Mouse (Mus musculus) cerebral cortex, adult 2 months (tissue): ENCODE data around the gene Slc44a3.

Experiments used
- WGBS: fragments of 180-500 bp; shearing (Covaris S2); methylation state at CpG from one replicate; pipeline ENCODE4 v1.1.7; 2018; 5-methylcytosine and 5-hydroxymethylcytosine counted together

Slc44a3 gene

DNA sequence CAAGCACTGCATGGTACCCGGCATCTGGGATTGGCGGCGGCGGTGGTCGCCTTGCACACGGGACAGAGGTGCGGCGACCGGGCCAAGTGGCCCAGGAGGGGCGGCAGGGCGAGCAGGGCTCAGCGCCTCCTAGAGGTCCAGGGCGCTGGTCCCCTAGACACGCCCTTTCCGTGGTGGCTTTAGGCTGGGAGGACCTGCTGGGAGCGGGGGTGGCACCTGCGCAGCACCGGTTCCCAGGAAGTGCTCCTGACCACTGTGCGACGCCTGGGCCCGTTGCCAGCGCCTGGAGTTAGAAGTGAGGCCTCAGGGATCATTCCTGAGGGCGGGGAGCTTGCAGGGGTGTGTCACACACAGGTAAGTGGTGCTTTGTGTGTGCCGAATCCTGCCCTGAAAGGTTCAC is at the start of gene Slc44a3:
TSS of gene Slc44a3 (minus strand) at position 229 of the 400 bp plus-strand sequence.
- 9% methylated on average over 24 of the region's 24 CpGs for WGBS

DNA sequence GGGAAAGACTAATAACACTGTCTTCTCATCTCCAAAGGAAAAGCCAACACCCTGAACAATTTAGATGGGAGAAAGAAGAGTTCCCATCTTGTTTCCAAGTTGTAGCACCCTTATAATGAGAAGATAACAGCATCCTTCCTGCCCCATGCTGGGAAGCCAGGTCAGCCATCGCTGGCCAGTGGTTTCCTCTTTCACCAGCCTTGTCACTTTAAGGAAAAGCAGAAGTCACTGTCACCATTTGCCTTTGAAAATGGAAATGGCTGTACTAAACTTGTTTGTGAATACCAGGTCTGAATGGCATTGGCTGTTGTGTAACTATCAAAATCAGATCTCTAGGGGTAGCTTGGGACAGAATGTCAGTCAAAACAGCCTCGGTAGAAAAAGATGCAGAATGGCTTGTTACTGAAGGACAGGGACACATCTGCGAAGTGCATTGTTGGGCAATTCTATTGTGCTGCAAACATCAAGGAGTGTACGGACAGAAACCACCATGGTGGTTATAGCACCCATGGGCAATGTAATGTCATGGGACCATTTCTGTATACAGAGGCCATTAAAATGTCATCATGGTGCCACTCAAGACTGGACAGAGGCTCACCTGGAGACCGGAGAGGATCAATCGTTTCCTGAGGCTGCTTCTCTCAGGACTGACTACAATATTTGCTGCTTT is 47.8 kb upstream of the Slc44a3 start:
- whole genome bisulfite sequencing = 89% methylated on average over 6 of the region's 6 CpGs

DNA sequence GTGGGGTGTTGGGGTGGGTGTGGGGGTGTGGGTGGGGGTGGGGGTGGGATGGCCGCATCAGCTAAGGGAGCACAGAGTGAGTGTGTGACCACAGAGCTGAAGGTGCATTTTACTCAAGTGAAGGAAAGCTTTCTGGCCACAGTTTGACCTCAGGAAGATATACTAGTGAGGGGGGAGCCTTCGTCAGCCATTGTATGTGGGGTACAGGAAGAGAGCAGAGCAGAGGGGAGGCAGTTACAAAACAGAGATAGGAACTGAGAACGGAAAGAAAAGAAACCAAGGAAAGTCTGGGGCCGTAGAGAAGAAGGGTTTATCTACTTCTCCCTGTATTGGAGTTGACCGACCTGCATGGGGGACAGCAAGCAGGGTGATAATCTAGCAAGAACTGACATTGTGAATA is 47.2 kb upstream of the Slc44a3 start:
- WGBS = 88% methylated on average over 5 of the region's 5 CpGs

DNA sequence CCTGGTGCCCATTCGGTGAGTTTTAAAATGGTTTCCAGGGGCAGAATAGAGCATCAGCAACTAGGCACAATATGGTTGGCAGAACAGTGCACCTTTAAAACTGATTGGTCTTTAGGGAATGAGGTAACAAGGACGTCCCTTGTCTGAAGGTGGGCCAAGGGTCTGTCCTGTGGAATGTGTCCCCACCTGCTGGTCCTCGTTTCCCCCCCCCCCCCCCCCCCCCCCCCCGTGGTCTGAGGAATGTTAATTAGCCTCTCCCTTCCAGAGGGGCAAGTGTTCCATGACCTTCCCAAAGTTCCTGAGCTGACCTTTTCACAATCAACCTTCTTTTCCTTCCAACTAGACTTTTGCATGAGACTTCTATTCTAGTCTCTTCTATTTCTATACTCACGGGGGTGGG is 46.5 kb upstream of the Slc44a3 start:
- 71% methylated on average over 4 of the region's 5 CpGs for WGBS

DNA sequence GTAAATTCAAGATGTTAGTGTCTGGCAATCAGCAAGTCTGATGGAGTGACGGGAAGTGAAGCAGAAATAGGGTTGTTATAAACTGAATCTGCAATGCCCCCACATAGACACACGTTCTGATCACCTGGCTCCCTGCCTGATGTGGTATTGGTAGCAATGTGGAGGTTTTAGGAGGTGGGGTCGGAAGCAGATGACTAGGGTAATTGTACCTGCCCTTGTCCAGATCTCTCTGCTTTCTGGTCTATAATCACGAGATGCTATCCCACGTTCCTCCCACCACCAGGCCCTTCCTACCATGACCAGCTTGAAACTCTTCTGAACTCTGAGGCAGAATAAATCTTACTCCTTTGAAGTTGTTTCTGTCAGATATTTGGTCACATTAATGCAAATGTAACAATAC is 45.4 kb upstream of the Slc44a3 start:
- WGBS = 94% methylated on average over 5 of the region's 5 CpGs

DNA sequence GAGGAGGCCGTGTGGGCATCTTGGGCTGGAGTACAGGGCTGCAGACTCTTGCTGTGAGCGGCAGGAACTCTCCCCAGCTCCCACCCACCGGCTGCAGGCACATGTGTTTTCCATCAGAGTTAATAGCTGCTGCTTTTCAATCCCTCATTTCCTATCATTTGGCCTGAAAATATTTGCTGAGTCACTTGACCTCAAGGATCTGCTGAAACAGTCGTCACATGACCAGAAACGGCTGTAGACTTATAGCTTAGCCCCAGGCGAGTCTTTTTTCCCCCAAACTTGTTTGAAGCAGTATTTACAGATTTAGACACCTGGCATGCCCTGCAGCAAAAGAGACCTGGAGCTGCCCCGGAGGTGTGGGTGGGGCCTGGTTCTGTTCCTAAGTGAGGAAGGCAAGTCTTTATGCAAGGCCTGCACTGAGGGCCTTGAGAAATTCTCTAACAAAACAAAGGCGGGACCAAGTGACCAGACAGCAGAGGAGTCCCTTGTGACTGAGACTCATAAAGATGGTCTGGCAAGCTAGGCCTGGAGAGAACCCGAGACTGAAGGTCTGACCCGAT is 44.9 kb upstream of the Slc44a3 start:
- WGBS = 74% methylated on average over 10 of the region's 10 CpGs

DNA sequence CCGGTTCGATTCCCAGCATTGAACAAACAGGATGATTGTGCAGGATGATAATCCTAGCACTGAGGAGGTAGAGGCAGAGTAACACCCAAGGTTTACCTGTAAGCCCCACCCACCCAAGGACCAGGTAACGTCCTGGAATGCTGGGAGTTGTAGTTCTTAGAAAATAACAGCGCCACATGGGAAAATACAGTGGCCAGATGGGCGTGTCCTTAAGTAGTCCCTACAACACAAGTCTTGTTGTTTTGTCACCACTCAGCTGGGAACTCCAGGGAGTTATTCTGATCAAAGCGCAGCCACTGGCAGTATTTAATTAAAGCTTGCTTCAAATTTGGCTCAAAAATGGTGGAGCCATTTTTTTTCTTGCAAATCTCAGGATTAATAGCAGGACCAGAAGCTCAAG is 44.2 kb upstream of the Slc44a3 start:
- WGBS = 69% methylated on average over 6 of the region's 6 CpGs

DNA sequence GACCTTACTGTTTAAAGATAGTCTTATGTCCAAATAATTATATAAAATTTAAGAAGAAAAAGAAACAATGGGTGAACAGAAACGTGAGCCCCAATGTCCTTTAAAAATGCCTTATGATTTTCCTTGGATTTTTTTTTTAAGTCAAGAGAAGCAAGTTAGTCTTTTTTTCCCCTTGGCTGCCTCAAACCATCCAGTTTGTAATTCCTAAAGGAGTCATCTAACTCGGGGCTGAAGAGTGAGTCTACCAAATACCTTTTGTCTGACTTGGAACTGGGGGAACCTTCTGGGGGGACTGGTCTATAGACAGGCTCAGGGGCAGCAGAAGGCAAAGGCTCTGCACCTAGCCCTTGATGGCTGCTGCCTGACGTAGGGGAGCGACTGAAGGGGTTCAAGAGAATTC is 42.2 kb upstream of the Slc44a3 start:
- 89% methylated on average over 4 of the region's 4 CpGs for WGBS

DNA sequence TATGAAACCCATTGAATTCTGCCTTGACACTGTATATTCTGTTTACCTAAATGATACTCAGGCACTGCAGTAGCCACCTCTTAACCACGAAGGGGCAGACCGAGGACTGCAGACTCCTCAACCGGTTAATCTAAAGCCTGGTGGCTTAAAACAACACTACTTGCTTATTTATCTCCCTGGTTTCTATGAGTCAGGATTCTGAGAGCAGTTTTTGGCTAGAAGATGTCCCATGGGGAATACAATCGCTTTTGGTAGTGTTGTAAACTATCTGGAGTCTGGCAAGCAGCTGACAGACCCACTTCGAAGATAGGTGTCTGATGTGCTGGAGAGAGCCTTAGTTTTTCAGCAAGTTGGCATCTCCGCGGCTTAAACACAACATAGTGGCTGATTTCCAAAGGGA is 41.7 kb upstream of the Slc44a3 start:
- 83% methylated on average over 7 of the region's 7 CpGs for WGBS

DNA sequence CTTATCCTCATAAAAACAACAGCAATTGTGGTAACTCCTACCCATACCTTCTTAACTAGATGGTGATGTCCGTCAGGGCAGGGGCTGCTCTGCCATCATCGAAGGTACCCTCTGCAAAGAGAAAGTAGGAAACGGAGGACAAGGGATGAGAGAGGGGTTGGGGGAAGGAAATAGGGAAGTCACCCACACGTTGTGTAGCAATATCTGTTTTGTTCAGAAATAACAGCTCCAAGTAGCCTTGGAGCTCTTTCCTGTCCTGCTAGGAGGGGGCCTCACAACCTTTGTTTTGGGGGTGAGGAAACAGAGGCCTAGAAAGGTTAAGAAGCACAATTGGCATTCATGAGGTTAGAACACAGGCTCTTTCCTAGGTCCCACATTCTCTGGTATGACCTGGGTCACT is 39.3 kb upstream of the Slc44a3 start:
- WGBS = 78% methylated on average over 4 of the region's 4 CpGs

DNA sequence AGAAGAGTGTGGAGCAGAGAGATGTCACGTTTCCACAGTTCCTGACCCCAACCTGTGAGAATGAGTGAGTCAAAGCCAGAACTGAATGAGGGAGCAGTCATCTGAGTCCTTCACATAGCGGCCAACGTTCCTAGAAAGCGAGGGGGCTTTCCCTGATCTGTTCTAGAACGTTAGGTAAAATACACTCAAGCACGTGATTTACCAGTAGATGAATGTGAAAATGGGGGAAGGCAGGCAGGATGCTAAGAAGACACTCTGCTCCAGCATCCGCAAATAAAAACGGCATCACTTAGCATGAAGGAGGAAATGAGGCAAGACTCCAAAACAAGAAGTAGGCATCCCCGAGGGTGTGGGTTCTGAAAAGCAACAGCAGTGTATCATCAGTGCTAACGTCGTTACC is 38.4 kb upstream of the Slc44a3 start:
- 77% methylated on average over 11 of the region's 11 CpGs for WGBS

DNA sequence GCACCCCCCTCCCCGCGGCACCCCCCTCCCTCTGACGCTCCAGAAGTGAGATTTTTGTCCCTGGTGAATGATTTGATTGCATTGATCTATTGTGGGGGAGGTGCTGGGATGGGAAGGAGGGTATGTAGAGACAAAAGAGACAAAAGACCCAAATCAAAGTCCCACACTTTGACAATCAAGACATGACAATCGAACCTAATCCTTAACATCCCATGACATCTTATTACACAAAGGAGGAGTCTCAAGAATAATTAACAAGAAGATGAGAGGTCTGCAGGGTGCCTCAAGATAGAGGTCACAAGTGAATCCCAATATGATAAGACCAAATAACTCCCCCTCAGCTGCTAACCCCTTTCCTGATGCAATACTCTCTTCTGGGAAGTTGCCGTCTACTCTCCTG is 37.6 kb upstream of the Slc44a3 start:
- 81% methylated on average over 5 of the region's 5 CpGs for WGBS

DNA sequence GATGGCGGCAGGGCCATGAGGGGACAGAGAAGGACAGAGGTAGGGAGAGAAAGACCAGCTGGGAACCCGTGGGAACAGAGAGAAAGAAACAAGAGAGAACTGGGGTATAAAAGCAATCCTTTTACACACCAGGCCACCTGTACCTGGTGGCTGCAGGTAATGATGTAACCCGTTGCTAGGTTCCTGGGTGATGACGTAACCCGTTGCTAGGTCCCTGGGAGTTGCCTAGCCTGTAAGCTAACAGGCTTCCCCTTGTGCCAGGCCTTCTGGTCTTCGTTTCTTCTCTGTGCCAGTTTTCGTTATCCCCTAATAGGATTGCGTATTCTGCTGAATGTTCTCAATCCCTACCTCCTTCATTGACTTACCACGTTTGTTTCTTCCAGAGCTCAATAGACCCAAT is 36.8 kb upstream of the Slc44a3 start:
- WGBS = 92% methylated on average over 9 of the region's 9 CpGs

DNA sequence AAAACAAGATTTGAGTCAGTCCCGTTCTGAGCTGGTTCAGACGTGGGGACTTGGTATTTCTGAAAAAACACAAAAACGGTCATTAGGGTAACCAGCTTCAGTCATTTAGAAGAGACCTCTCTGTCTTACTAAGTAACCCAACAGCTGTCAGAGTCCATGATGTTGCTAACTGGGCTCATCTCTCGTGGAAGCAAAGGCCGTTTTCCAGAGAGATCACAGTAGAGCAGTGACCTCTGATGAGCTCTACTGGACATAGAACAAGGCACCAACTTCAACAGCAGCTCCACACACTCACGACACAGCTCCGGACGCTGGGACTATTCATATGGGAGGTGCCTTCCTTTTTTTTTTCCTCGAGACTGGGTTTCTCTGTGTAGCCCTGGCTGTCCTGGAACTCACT is 35.7 kb upstream of the Slc44a3 start:
- WGBS = 91% methylated on average over 9 of the region's 9 CpGs

DNA sequence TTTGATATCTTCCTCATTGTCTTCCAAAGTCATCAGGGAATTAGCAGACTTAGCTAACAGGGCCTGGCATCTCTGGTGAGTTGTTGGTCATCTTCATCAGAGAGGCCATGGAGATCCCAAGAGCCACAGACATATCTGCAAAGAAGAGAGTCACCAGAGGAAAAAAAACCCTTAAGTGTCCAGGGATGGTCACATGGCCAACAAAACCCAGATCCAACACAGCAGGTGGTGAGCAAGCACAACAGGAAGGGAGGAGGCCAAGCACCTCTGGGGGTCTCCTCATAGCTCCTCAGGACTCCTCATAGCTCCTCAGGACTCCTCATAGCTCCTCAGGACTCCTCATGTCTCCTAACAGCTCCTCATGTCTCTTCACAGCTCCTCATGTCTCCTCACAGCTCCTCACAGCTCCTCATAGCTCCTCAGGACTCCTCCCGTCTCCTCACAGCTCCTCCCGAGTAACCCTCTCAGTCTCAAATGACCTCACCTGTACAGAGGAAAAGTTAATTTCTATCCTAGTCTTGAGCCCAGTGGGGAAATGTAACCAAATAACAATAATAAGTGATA is 35.2 kb upstream of the Slc44a3 start:
- WGBS = 97% methylated on average over 2 of the region's 2 CpGs

DNA sequence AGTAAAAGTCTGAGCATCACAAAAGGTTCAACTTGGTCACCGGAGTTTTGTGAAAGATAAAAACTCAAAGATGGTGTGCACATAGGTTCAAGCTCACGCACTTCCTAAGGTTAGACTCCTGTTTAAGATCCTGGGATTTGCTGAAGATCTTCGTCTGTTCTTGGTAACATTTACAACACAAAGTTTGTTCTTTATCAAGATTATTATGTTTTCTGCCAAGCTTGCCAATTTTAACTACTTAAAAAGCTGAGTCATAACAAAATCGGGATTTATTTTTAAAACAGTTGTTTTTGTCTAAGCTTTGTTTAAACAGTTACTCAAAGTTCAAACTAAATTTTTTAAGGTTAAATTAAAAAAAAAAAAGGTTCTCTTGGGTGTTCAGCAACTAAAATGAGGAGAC is 34.7 kb upstream of the Slc44a3 start:
- WGBS = 69% methylated on average over 4 of the region's 4 CpGs

DNA sequence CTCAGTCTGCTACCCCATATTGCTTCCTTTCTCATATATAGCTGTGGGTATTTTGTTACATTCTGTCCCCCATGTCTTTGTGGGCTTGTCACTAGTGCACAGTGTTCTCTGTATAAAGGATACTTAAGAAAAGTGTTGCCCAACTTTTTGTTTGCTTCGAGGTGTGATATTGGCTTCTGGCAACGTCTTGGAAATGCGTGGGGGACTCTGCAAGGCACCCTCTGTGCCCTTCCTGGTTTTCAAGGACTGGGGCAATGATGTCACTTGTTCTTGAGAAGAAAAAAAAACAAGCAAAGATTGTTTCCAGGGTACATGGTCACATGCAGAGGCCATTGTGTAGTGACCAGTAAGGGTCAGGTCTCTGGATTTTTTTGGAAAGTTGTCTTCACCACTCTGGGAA is 29.6 kb upstream of the Slc44a3 start:
- WGBS = 69% methylated on average over 3 of the region's 3 CpGs

DNA sequence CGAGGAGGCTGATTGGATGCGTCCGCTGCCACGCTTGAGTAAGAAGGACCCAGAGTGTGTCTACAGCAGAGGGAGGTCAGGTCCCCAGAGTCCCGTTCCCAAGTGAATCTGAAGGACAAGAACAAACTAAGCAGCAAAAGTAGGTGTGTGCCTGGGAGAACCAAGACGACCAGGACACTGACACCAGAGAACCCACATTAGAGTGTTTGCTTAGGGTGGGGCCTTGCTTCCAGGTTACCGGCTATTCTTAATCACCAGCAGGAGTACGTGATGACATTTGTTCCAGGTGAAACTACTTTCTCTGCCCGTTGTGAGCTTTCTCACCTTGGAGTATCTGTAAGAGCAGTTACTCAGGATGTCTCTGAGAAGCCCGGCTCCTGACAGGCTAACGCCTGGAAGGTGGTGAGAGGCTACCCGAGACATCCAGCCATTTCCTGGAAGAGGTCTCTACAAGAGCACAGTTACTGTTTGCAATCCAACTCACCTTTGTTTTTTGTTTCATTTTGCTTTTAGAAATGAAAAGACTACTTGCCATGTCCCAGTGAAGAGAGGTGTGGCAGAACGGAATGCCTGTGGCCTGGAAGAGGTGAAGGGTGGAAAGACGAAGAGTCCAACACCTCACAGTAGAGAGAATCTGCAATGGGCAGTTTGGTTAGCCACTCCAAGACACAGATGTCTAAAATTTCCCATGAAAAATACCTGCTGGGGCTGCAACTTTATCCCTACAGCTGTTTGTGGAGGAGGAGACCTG is 28.1 kb upstream of the Slc44a3 start:
- WGBS = 95% methylated on average over 14 of the region's 14 CpGs

DNA sequence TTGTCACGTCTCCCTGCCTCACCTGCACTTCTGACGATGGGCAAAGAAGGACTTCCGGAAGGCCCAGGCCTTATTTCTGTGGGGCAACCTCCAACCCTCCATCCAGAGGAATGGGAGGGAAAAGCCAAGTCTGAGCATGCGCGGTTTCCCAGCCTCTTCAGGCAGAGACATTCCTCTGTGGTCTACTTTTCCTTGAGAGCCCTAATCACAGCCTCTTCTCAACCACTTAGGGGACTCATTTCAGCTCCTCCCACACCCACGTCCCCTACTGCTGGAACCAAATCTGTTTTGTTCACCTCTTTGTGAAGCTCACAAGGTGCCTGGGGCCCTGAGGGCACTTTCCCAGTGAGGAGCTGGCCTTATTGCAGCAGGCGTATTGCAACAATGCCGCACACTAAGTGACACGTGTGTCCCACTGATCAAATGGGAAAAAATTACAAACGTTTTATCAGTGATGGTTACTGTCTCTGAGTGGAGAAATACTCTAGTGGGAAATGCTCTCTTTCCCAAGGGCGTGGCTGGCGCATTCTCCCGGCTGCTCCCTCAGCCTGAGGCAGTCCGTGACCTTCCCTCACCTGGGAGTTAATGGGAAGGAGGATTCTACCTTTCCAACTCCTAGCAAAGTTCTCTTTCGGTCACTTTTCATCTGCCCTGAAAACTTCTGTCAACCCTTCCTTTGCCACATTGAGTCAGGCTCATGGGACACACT is 27.4 kb upstream of the Slc44a3 start:
- WGBS = 90% methylated on average over 15 of the region's 15 CpGs

DNA sequence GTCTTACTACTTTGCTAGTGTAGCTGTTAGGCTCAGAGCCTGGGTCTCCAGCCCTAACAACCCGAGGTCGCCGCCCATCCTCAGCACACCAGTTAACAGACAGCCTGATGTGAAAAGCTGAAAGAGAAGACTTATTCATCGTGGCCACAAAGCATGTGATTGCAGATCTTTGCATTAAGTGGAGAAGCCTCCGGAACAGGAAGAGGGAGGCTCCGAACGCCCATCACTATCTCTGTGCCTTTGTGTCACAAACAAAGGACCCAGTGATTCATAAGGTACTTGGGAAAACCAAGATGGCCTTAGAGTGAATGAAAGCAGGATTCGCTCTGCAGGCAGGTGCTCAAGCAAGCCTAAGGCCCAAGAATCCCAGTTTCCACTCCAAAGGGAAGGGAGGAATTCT is 26.7 kb upstream of the Slc44a3 start:
- 81% methylated on average over 8 of the region's 8 CpGs for WGBS

DNA sequence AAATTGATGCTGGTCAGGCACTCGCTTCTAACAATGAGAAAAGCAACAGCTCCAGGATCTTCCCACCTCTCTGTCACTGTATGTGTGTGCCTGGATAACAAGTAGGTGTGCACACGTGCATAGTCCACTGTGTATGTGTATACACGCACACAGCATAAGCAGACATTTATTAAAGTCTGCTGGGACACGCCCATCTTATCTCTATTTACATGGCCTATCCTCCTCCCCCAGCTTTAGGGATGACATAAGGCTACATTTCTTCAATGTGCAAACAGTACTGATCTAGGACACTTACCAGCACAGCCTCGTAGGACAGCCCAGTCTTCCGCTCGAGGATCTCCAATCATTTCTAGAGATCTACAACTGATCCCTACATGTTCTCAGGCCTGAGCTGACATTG is 24.1 kb upstream of the Slc44a3 start:
- WGBS = 94% methylated on average over 7 of the region's 7 CpGs

DNA sequence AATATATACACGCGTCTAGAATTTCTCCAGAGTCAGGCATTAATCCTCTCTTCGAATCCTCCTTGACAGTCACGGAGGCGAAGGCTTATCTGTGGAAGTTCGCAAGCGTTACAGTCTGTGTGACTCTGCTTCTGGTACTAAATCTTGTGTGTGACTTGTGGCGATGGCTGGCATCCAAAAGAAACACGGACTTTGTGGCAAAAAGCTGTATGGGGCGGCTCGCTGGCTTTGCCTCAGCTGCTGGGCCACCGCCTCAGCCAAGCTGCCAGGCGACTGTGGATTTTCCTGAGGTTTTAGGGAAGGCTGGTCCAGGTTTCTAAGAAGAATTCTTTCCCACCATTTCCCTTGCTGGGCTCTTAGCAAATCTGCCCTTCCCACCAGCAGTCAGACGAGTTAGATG is 21.1 kb upstream of the Slc44a3 start:
- 79% methylated on average over 14 of the region's 14 CpGs for WGBS
